Mouse (Mus musculus) heart, adult 2 months (tissue): ENCODE data around the gene Tmem159.

Experiments
- CTCF ChIP-seq: fragments of 200-600 bp; IDR thresholded peaks from 2 replicates; pipeline ENCODE4 v1.8.1; 2022; ENCODE audit warnings: antibody characterized with exemption, mild to moderate bottlenecking, moderate library complexity
- POLR2A ChIP-seq: fragments of 200-500 bp; IDR thresholded peaks from 2 replicates; pipeline ENCODE4 v1.6.1; 2011; ENCODE audit warnings: mild to moderate bottlenecking, low read depth, low read length, control low read depth; ENCODE audit not compliant: insufficient read depth

DNA sequence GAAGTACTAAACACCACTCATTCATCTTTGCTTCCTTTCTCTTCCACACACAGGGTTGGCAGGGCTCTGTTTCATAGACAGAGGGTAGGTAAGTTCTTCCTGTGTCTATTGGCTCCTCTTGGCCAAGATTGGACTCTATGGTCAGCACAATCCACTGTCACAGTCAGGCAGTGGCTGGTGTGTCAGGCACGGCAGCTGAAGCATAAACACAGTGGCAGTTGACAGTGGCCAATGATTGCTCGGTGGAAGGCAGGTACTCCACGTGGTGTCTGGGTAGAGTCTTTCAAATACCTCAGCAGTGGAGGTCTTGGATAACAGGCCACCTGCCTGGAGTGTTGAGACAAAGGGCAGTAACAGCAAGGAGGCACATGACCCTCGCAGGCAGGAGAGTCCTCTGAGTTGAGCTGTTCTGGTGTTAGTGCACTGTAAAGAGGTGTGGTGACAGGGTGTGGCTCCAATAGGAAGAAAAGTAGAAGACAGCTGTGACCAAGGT lies 56.0 kb downstream of the Tmem159 start:
- no peak for TF ChIP-seq CTCF
- no peak for TF ChIP-seq POLR2A
